Mouse (Mus musculus) heart, embryonic 13.5 days (tissue): ENCODE data around the gene Irak3. TPM values are rescaled to one million over a fixed set of nuclear protein-coding genes. Genes with fewer than 3 reads are reported as not detected.

Source experiments
- ATAC-seq: fragments of 200-750 bp; cut with Nextera tagmentation; 2 replicates; pipeline ENCODE4 v1.8.0; 2017; ENCODE audit warnings: moderate TSS enrichment; ENCODE audit not compliant: insufficient number of reproducible peaks, low FRiP score, low TSS enrichment; ENCODE audit errors: extremely low read depth
- H3K27ac ChIP-seq: fragments of 300-500 bp; sonication (generic); replicated peaks from 2 replicates; pipeline ENCODE4 v1.5.1; 2015; ENCODE audit warnings: moderate library complexity, mild to moderate bottlenecking, inconsistent platforms
- H3K27me3 ChIP-seq: fragments of 300-500 bp; sonication (generic); replicated peaks from 2 replicates; pipeline ENCODE4 v1.6.1; 2015; ENCODE audit warnings: mild to moderate bottlenecking, inconsistent platforms
- H3K36me3 ChIP-seq: fragments of 300-500 bp; sonication (generic); 2 replicates; pipeline ENCODE4 v1.6.1; 2015; ENCODE audit warnings: mild to moderate bottlenecking, inconsistent platforms
- H3K4me1 ChIP-seq: fragments of 300-500 bp; sonication (generic); 2 replicates; pipeline ENCODE4 v1.6.1; 2015; ENCODE audit warnings: inconsistent platforms
- H3K4me2 ChIP-seq: fragments of 300-500 bp; sonication (generic); 2 replicates; pipeline ENCODE4 v1.6.1; 2015; ENCODE audit warnings: inconsistent platforms, mild to moderate bottlenecking, moderate library complexity
- H3K4me3 ChIP-seq: fragments of 300-500 bp; sonication (generic); 2 replicates; pipeline ENCODE4 v1.5.1; 2015; ENCODE audit warnings: moderate library complexity, mild to moderate bottlenecking, inconsistent platforms
- H3K9ac ChIP-seq: fragments of 300-500 bp; sonication (generic); 2 replicates; pipeline ENCODE4 v1.6.1; 2015; ENCODE audit warnings: inconsistent platforms, mild to moderate bottlenecking, moderate library complexity
- H3K9me3 ChIP-seq: fragments of 300-500 bp; sonication (generic); 2 replicates; pipeline ENCODE4 v1.6.1; 2016; ENCODE audit warnings: inconsistent platforms
- WGBS: fragments of 180-500 bp; shearing (Covaris S2); methylation state at CpG from one replicate; pipeline ENCODE4 v1.1.7; 2015; ENCODE audit warnings: mixed read lengths; 5-methylcytosine and 5-hydroxymethylcytosine counted together
- polyA plus RNA-seq: library from polyadenylated mRNA; unstranded; fragments of >200 nt; fragmentation: Nextera tagmentation; extraction: Ambion mirVana; gene quantifications from 2 replicates; pipeline ENCODE4 v1.2.1, GENCODE M21; 2015

Irak3 gene
- 0.25 and 0.56 TPM in 2 replicates for polyA plus RNA-seq

DNA sequence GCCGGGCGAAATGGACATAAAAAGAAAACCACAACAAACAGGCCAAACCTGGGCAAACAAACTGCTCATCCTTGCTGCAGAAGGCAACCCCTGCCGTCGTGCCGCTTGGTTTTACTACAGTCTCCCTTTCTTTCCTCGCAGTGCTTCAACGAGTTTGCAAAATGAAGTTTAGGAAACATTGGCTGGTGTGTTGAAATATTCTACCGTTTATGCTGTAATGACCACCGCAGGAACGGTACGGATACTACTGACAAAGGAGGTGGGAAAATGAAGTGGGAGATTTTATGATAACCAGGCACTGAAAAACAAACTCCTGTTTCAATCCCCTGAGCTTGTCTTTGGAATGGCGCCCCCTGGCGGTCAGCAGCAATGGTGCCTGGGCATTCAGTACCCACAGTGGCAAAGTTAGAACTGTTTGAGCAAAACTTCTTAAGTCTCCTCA lies at the start of gene Irak3:
TSS of gene Irak3 (minus strand) at position 170 of the 442 bp plus-strand sequence.
- peak; percentile 39; the same call in 1 of the 2 replicates for ATAC-seq

GRCm38 (mm10) chr10:120250911-120251683 lies 49.2 kb upstream of the Irak3 start:
- H3K4me2 ChIP-seq = no peak overlapping the region
- H3K27me3 ChIP-seq = 0 out of 2 replicates have a peak, but pooled peaks cover 4% of the 10 kb centered on the region
- no peak for ATAC-seq
- no peak overlapping the region for H3K4me3 ChIP-seq
- H3K36me3 ChIP-seq = no peaks in the 10 kb centered on the region
- WGBS = 39% methylated on average over 11 of the region's 11 CpGs
- H3K4me1 ChIP-seq = peaks cover 12% of the 10 kb centered on the region
- H3K9ac ChIP-seq = no peak overlapping the region
- no peaks in the 10 kb centered on the region for H3K9me3 ChIP-seq
- H3K27ac ChIP-seq = no peak overlapping the region

More for the DNA sequence above, at the start of gene Irak3:
- WGBS = 1% methylated on average over 13 of the region's 13 CpGs
- Histone ChIP-seq H3K27ac (no peak within 1 kb of the TSS), H3K9me3 (no peaks in the 10 kb centered on the region), H3K4me3 (peak within 1 kb of the TSS; percentile 65), H3K4me2 (peak within 1 kb of the TSS; percentile 96), H3K27me3 (peaks cover 39% of the 10 kb centered on the region), H3K4me1 (peaks cover 7% of the 10 kb centered on the region; the same call in 1 of the 2 replicates), H3K9ac (peak within 1 kb of the TSS; percentile 77), H3K36me3 (no peaks in the 10 kb centered on the region)

- no peak overlapping the region for H3K4me3 ChIP-seq
- 0 out of 2 replicates have a peak, but pooled peaks cover 4% of the 10 kb centered on the region for H3K27me3 ChIP-seq
- ATAC-seq = no peak
- peaks cover 13% of the 10 kb centered on the region for H3K4me1 ChIP-seq
- 35% methylated on average over 9 of the region's 9 CpGs for WGBS
- no peaks in the 10 kb centered on the region for H3K36me3 ChIP-seq
- H3K4me2 ChIP-seq = no peak overlapping the region
- H3K9ac ChIP-seq = 0 out of 2 replicates have a peak overlapping the region, but pooled peaks have one; percentile 24
- no peaks in the 10 kb centered on the region for H3K9me3 ChIP-seq
- no peak overlapping the region for H3K27ac ChIP-seq
These were observed 45.2 kb upstream of the Irak3 start for GRCm38 (mm10) chr10:120246994-120247750.

GRCm38 (mm10) chr10:120245681-120246080 lies 43.8 kb upstream of the Irak3 start:
- H3K9me3 ChIP-seq = no peaks in the 10 kb centered on the region
- no peaks in the 10 kb centered on the region for H3K36me3 ChIP-seq
- no peak overlapping the region for H3K9ac ChIP-seq
- 82% methylated on average over 5 of the region's 5 CpGs for WGBS
- ATAC-seq = no peak
- no peak overlapping the region for H3K4me3 ChIP-seq
- H3K4me2 ChIP-seq = no peak overlapping the region
- H3K27me3 ChIP-seq = 0 out of 2 replicates have a peak, but pooled peaks cover 4% of the 10 kb centered on the region
- no peak overlapping the region for H3K27ac ChIP-seq
- peaks cover 11% of the 10 kb centered on the region for H3K4me1 ChIP-seq

DNA sequence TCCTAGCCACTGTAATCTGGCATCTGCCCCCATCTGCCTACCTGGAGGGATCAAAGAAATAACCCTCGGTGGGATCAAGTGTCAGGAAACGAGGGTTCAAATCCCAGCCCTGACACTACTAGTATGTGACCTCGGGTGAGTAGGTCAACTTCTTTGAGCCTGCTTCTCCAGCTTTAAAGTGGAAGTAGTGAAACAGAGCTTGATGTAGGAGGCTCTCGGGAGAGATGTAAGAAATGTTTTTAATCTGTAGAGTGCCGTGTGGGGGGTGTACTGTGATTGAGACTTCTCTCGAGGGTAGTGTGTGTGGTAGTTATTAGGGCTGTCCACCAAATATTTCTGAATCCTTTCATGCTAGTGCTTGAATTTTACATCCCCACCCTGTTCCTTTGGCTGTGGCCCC lies 40.5 kb upstream of the Irak3 start:
- Histone ChIP-seq H3K4me2 (no peak overlapping the region), H3K9me3 (no peaks in the 10 kb centered on the region), H3K36me3 (no peaks in the 10 kb centered on the region), H3K4me3 (no peak overlapping the region), H3K4me1 (peaks cover 11% of the 10 kb centered on the region), H3K27ac (no peak overlapping the region), H3K27me3 (peaks cover 6% of the 10 kb centered on the region; the same call in 1 of the 2 replicates), H3K9ac (no peak overlapping the region)
- no peak for ATAC-seq
- WGBS = 52% methylated on average over 6 of the region's 6 CpGs

DNA sequence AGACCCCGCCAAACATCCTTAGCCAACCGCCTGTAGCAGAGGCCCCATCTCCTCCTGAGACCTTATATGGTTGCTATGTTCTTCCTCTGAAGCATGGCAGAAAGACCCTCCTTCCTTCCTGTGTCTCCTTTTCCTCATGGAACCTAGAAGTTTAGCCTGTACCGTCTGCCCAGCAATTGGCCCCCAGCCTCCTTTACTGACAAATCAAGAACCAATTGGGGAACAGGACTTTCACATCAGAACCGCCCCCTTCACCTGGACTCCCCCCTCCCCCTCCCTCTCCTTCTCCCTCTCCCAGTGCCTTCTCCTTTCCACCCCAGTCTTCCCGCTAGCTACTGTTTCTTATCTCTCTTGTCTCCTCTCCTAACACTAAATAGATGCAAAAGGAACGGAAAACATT lies 37.5 kb upstream of the Irak3 start:
- WGBS = 49% methylated on average over 6 of the region's 6 CpGs

DNA sequence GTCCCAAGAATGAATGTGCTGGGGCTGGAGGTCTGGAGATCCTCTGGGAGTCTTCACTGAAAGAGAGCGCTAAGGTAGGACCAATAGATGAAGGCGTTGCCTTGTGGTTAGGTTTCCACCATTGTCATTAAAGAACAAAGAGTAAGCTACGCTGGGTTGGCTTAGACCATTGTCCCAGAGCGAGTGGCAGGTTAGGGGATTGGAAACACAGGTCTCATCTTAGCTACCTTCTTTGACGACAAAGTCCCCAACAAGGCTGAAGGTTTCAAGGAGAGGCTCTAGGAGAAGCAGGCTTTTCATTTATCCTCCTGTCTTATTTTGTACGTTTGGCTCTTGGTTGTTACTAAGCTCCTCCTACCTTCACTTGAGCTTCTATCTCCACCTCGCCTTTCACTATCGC lies 36.3 kb upstream of the Irak3 start:
- Histone ChIP-seq H3K27me3 (peaks cover 2% of the 10 kb centered on the region; the same call in 1 of the 2 replicates), H3K36me3 (no peaks in the 10 kb centered on the region), H3K4me3 (no peak overlapping the region), H3K9ac (no peak overlapping the region), H3K27ac (no peak overlapping the region), H3K9me3 (no peaks in the 10 kb centered on the region), H3K4me1 (peaks cover 6% of the 10 kb centered on the region; the same call in 1 of the 2 replicates), H3K4me2 (no peak overlapping the region)
- no peak for ATAC-seq
- 86% methylated on average over 8 of the region's 8 CpGs for WGBS

More for the DNA sequence above, 37.5 kb upstream of the Irak3 start:
- H3K4me1 ChIP-seq = peaks cover 7% of the 10 kb centered on the region; the same call in 1 of the 2 replicates
- H3K4me3 ChIP-seq = no peak overlapping the region
- no peak overlapping the region for H3K27ac ChIP-seq
- H3K9me3 ChIP-seq = no peaks in the 10 kb centered on the region
- no peak overlapping the region for H3K4me2 ChIP-seq
- H3K9ac ChIP-seq = no peak overlapping the region
- ATAC-seq = no peak
- H3K36me3 ChIP-seq = no peaks in the 10 kb centered on the region
- peaks cover 2% of the 10 kb centered on the region; the same call in 1 of the 2 replicates for H3K27me3 ChIP-seq

DNA sequence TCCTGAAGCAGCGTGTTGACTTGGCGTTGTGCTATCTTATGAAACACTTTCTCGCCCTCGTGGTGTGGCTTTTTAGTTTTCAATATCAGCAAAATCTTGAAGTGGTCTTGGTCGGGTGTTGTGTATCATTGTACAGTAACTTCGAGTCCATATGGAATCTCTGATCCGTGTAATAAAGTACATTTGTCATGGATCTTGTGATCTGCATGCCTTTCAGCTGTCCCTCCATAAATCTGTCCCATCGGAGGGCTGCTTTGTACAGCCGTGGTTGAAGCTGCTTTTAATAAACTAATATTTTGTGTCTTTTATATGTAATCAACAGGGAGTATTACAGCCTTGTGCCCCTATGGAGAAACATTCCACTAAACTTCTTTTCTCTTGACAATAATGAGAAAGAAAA lies 34.9 kb upstream of the Irak3 start:
- ATAC-seq = no peak

GRCm38 (mm10) chr10:120233655-120234367 lies 31.9 kb upstream of the Irak3 start:
- Histone ChIP-seq H3K4me2 (peak overlapping the region; percentile 67), H3K36me3 (peaks cover 37% of the 10 kb centered on the region), H3K4me3 (peak overlapping the region; percentile 38), H3K9ac (peak overlapping the region; percentile 74), H3K27ac (no peak overlapping the region), H3K27me3 (0 out of 2 replicates have a peak, but pooled peaks cover 1% of the 10 kb centered on the region), H3K4me1 (peaks cover 6% of the 10 kb centered on the region; the same call in 1 of the 2 replicates), H3K9me3 (no peaks in the 10 kb centered on the region)
- 21% methylated on average over 18 of the region's 18 CpGs for WGBS
- ATAC-seq = no peak

More for the DNA sequence above, 34.9 kb upstream of the Irak3 start:
- H3K27ac ChIP-seq = no peak overlapping the region
- no peak overlapping the region for H3K4me2 ChIP-seq
- H3K9me3 ChIP-seq = no peaks in the 10 kb centered on the region
- H3K9ac ChIP-seq = no peak overlapping the region
- H3K27me3 ChIP-seq = peaks cover 2% of the 10 kb centered on the region; the same call in 1 of the 2 replicates
- H3K4me1 ChIP-seq = peaks cover 6% of the 10 kb centered on the region; the same call in 1 of the 2 replicates
- 75% methylated on average over 9 of the region's 9 CpGs for WGBS
- no peak overlapping the region for H3K4me3 ChIP-seq
- peaks cover 9% of the 10 kb centered on the region for H3K36me3 ChIP-seq

DNA sequence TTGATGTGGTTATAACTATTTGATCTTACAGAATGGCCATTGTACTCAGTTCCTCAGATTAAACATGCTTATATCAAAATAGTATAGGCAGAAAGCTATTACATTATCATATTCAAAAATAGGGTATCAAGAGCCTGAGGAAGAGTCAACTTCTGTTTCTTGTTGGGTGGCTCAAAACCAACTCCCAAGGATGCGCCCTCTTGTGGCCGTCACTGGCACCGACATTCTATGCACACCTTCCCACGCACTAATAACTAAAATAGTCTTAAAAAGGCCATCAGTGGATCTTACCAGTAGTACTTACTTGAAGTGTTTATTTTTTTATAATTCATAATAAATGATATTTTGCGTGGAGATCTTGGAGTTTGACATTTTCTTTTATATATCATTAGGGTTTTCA lies 29.8 kb upstream of the Irak3 start:
- Histone ChIP-seq H3K36me3 (peaks cover 45% of the 10 kb centered on the region), H3K4me2 (no peak overlapping the region), H3K9me3 (no peaks in the 10 kb centered on the region), H3K27ac (no peak overlapping the region), H3K4me3 (no peak overlapping the region), H3K4me1 (peaks cover 18% of the 10 kb centered on the region), H3K27me3 (no peaks in the 10 kb centered on the region), H3K9ac (no peak overlapping the region)
- WGBS = 30% methylated on average over 5 of the region's 5 CpGs
- ATAC-seq = no peak
